Mouse (Mus musculus) granulocyte monocyte progenitor cell, adult 5-6 weeks (primary cell): ENCODE measurements at regions not wholly inside any gene's neighbourhood (a gene's known extent, or its start where the extent isn't known, plus 50 kb on each side); places are given as distances from the start of the nearest gene placed in this dataset.
A peak's percentile ranks its signal among the peaks of the same experiment; 100 is the strongest.

ENCODE experiments used
- ATAC-seq: replicated peaks from 2 replicates; pipeline ENCODE4 v1.8.0; 2016; ENCODE audit warnings: mild to moderate bottlenecking, moderate TSS enrichment, inconsistent platforms; ENCODE audit not compliant: poor library complexity, severe bottlenecking

DNA sequence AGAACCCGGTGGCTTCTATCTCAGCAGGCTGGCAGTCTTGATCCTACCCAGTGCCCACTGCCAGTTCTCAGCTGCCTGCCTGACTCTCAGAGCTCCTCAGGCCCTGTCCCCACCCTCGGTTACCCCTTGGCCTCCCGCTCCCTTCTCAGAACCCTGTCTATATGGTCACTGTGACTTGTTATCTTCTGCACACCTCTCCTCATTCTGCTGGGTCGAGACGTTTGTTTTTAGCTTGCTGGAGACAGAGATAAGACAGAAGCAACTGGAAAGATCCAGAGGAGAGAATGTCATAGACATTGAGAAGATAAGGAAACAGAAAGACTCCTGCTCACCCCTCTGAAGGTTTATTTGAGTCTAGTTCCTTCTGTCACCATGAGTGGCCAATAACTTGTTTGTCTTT lies 53.8 kb upstream of the Phc1 start:
- ATAC-seq = no peak

DNA sequence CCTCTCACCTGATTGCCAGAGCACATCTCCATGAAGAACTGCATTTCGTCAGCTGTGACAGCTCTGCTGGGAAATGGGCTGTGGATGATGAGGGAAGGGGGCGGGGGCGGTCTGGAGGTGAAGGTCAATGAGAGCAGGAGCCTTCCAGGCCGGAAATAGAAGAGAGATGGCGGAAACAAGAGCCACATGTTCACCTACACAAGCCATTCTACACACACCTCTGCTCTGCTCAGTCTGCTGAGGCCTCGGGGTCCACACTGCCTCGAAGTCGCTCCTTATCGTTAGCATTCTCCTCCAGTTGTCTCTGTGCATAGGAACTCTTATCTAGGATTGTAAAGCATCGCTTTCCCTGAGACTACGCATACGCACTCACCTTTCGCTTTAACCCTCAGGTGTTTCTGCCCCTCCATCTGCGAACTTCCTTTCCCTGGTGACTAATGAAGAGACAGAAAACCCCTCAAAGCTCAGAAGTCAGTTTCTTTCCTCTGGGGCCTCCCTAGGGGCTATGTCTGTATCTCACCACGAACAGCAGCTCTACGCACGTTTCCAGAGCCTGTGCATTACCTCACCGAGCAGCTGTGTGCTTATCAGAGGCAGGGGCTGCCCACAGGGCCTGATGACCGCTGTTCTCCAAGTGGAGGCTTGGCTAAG lies 53.0 kb upstream of the Phc1 start:
- ATAC-seq = no peak

DNA sequence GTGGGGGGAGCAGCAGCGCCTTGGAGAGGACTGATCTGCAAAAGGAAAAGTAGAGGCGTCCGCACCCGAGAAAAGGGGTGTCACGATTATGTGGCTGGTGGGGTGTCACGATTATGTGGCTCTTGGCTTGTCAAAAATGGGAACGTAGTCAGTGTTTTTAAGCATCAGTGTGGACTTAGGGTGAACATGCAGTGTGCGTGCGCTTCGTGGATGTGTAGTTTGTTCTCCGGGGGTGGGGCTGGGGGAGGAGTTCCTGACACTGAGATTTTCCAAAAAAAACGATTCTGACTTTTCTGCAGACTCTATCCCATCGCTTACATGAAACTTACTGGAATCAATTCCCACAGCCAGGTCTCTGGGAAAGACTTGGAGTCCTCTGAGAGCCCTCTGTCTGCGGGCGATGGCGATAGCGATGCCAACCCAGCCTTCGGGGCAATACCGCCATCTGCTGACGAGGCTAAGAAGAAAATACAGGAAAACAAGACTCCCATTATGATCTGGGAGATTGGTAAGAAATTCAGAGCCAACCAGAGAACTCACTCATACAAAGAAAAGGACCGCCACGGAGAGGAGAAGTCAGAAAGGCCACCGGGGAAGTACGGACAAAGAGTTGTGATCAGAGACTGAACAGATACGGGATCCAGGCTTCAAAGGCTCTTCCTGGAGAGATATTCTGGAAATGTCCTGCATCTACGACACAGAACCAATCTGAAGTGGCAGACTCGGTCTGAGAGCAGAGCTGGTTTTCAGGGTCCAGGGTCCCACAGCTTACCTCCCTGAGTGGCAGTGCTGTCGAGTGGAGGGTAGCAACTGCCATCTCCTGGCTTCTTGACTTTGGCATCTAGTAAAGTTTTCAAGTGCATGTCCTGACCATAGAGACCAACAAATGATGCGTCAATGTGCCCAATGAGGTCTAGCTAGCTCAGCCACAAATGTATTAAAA lies 51.6 kb upstream of the Phc1 start:
- peak; percentile 88 for ATAC-seq

DNA sequence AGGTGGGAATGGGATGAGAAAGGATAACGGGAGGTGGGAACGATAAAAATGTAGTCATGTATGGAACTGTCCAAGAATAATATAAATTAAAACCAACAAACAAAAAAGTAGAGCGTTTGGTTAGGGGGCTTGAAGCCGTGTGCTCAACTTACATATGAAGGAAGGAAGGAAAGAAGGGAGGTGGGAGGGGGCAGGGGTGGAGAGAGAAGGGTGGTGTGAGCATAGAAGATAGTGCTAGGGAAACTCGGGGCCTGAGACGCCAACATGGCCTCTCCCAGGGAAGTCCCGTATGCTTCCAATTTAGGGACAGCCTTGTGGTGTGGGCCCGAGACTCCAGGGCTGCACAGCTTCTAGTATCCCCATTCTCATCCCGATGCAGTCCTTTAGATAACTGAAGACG lies 50.8 kb upstream of the Phc1 start:
- no peak for ATAC-seq

DNA sequence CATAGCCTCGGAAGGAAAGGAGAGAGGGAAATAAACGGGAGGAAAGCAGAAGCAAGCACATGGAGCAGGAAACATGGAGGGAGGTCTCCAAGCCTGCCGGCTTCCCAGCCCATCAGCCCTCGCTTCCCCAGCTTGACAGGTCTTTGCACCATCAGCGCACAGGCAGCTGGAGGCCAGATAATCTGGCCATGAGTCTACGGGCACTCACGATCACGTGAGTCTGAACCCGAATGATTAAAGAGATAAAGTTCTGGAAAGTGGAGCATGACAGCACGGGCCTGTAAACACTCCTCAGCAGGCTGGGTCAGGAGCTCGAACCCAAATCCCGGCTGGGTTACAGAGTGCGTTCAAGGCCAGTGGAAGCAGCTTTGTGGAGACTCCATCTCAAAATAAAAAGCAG lies 50.4 kb upstream of the Phc1 start:
- ATAC-seq = no peak
